Mouse (Mus musculus): ENCODE measurements around the gene Tsc22d2. TPM values are rescaled to one million over a fixed set of nuclear protein-coding genes. Genes with fewer than 3 reads are reported as not detected.
"Not testable (repeated sequence)": the region's sequence is repeated elsewhere in the genome, so short reads cannot be mapped to it uniquely, and the experiment has no call there.

Gene Tsc22d2
- total RNA-seq, 2 experiments from 2014 or later, result 21.3 to 26.5 TPM

- no peak for DNase-seq (ENCODE audit: low spot score)
Measured at GRCm38 (mm10) chr3:58418724-58419705, 4.5 kb downstream of the Tsc22d2 start.

- DNase-seq (ENCODE audit: low spot score), result no peak
Measured at GRCm38 (mm10) chr3:58428861-58429260, 14.3 kb downstream of the Tsc22d2 start.

- DNase-seq (ENCODE audit: low spot score), result no peak
Measured at GRCm38 (mm10) chr3:58434414-58434813, 19.9 kb downstream of the Tsc22d2 start.

GRCm38 (mm10) chr3:58448230-58448629 is 33.7 kb downstream of the Tsc22d2 start:
- no peak for DNase-seq (ENCODE audit: low spot score)

- no peak for DNase-seq (ENCODE audit: low spot score)
Measured at GRCm38 (mm10) chr3:58449487-58449886, 35.0 kb downstream of the Tsc22d2 start.

- DNase-seq (ENCODE audit: low spot score), result no peak
Measured at GRCm38 (mm10) chr3:58454414-58455205, 40.1 kb downstream of the Tsc22d2 start.

- DNase-seq (ENCODE audit: low spot score), result no peak
Measured at GRCm38 (mm10) chr3:58455255-58455654, 40.7 kb downstream of the Tsc22d2 start.

- DNase-seq (ENCODE audit: low spot score), result peak; percentile 6
Measured at GRCm38 (mm10) chr3:58469655-58470437, 55.3 kb downstream of the Tsc22d2 start.

GRCm38 (mm10) chr3:58475298-58475697 is 60.8 kb downstream of the Tsc22d2 start:
- DNase-seq (ENCODE audit: low spot score), result not testable (repeated sequence)

GRCm38 (mm10) chr3:58478755-58479455 is 64.4 kb downstream of the Tsc22d2 start:
- no peak for DNase-seq (ENCODE audit: low spot score)

GRCm38 (mm10) chr3:58485883-58486282 is 71.4 kb downstream of the Tsc22d2 start:
- no peak for DNase-seq (ENCODE audit: low spot score)

GRCm38 (mm10) chr3:58487121-58487520 is 72.6 kb downstream of the Tsc22d2 start:
- no peak for DNase-seq (ENCODE audit: low spot score)

GRCm38 (mm10) chr3:58487999-58488775 is 73.7 kb downstream of the Tsc22d2 start:
- no peak for DNase-seq (ENCODE audit: low spot score)

GRCm38 (mm10) chr3:58490787-58491186 is 76.3 kb downstream of the Tsc22d2 start:
- DNase-seq (ENCODE audit: low spot score), result no peak

GRCm38 (mm10) chr3:58493621-58494020 is 79.1 kb downstream of the Tsc22d2 start:
- DNase-seq (ENCODE audit: low spot score), result no peak

GRCm38 (mm10) chr3:58501961-58502360 is 87.4 kb downstream of the Tsc22d2 start:
- DNase-seq (ENCODE audit: low spot score), result no peak

- DNase-seq (ENCODE audit: low spot score), result no peak
Measured at GRCm38 (mm10) chr3:58503720-58504333, 89.3 kb downstream of the Tsc22d2 start.

GRCm38 (mm10) chr3:58504676-58505075 is 90.2 kb downstream of the Tsc22d2 start:
- no peak for DNase-seq (ENCODE audit: low spot score)

GRCm38 (mm10) chr3:58508020-58508750 is 93.7 kb downstream of the Tsc22d2 start:
- DNase-seq (ENCODE audit: low spot score), result no peak
